Mouse (Mus musculus): ENCODE measurements at regions not wholly inside any gene's neighbourhood (a gene's known extent, or its start where the extent isn't known, plus 50 kb on each side); places are given as distances from the start of the nearest gene placed in this dataset.

GRCm38 (mm10) chr15:90021746-90022312 is 180.2 kb upstream of the Syt10 start:
- Histone ChIP-seq H3K27me3 (ENCODE audit: control insufficient read depth, insufficient read depth, low read depth, low read length) (no peaks in the 10 kb centered on the region), H3K9ac (ENCODE audit: low read depth, low read length) (no peak overlapping the region), H3K4me2 (ENCODE audit: low read length) (no peak overlapping the region), H3K4me3 (ENCODE audit: low read depth, low read length) (no peak overlapping the region), H3K27ac (ENCODE audit: low read length) (no peak overlapping the region), H3K36me3 (ENCODE audit: control insufficient read depth, insufficient read depth, low read length) (no peaks in the 10 kb centered on the region), H3K9me3 (replicated peaks; ENCODE audit: control insufficient read depth, low read length, poor library complexity, severe bottlenecking) (no peaks in the 10 kb centered on the region), H3K4me1 (ENCODE audit: control insufficient read depth, insufficient read depth, low read length) (no peaks in the 10 kb centered on the region)
- ATAC-seq, result no peak

- 53% methylated on average over 4 of the region's 4 CpGs for WGBS
- no peaks in the 10 kb centered on the region for H3K4me1 ChIP-seq (ENCODE audit: control insufficient read depth, insufficient read depth, low read length)
- H3K27ac ChIP-seq (ENCODE audit: low read length), result no peak overlapping the region
- ATAC-seq, result no peak
- H3K9ac ChIP-seq (ENCODE audit: low read depth, low read length), result no peak overlapping the region
- no peak overlapping the region for H3K4me3 ChIP-seq (ENCODE audit: low read depth, low read length)
- H3K9me3 ChIP-seq (replicated peaks; ENCODE audit: control insufficient read depth, low read length, poor library complexity, severe bottlenecking), result no peaks in the 10 kb centered on the region
- H3K27me3 ChIP-seq (ENCODE audit: control insufficient read depth, insufficient read depth, low read depth, low read length), result no peaks in the 10 kb centered on the region
- no peak overlapping the region for H3K4me2 ChIP-seq (ENCODE audit: low read length)
- no peaks in the 10 kb centered on the region for H3K36me3 ChIP-seq (ENCODE audit: control insufficient read depth, insufficient read depth, low read length)
Observed at GRCm38 (mm10) chr15:90023164-90023563, 181.5 kb upstream of the Syt10 start.

- Histone ChIP-seq H3K4me2 (ENCODE audit: low read length) (no peak overlapping the region), H3K27me3 (ENCODE audit: control insufficient read depth, insufficient read depth, low read depth, low read length) (no peaks in the 10 kb centered on the region), H3K36me3 (ENCODE audit: control insufficient read depth, insufficient read depth, low read length) (no peaks in the 10 kb centered on the region), H3K4me3 (ENCODE audit: low read depth, low read length) (no peak overlapping the region), H3K9ac (ENCODE audit: low read depth, low read length) (no peak overlapping the region), H3K9me3 (replicated peaks; ENCODE audit: control insufficient read depth, low read length, poor library complexity, severe bottlenecking) (no peaks in the 10 kb centered on the region), H3K4me1 (ENCODE audit: control insufficient read depth, insufficient read depth, low read length) (no peaks in the 10 kb centered on the region), H3K27ac (ENCODE audit: low read length) (no peak overlapping the region)
- WGBS, result 84% methylated on average over 2 of the region's 2 CpGs
- ATAC-seq, result no peak
Observed at GRCm38 (mm10) chr15:90034356-90034755, 189.8 kb upstream of the Alg10b start.

- Histone ChIP-seq H3K4me3 (ENCODE audit: low read depth, low read length) (no peak overlapping the region), H3K4me1 (ENCODE audit: control insufficient read depth, insufficient read depth, low read length) (no peaks in the 10 kb centered on the region), H3K27ac (ENCODE audit: low read length) (no peak overlapping the region), H3K27me3 (ENCODE audit: control insufficient read depth, insufficient read depth, low read depth, low read length) (no peaks in the 10 kb centered on the region), H3K36me3 (ENCODE audit: control insufficient read depth, insufficient read depth, low read length) (no peaks in the 10 kb centered on the region), H3K4me2 (ENCODE audit: low read length) (no peak overlapping the region), H3K9me3 (replicated peaks; ENCODE audit: control insufficient read depth, low read length, poor library complexity, severe bottlenecking) (no peaks in the 10 kb centered on the region), H3K9ac (ENCODE audit: low read depth, low read length) (no peak overlapping the region)
- no peak for ATAC-seq
- WGBS, result 87% methylated on average over 5 of the region's 5 CpGs
Observed at GRCm38 (mm10) chr15:90045683-90046082, 178.4 kb upstream of the Alg10b start.

GRCm38 (mm10) chr15:90062021-90062420 is 162.1 kb upstream of the Alg10b start:
- Histone ChIP-seq H3K9ac (ENCODE audit: low read depth, low read length) (no peak overlapping the region), H3K27ac (ENCODE audit: low read length) (no peak overlapping the region), H3K9me3 (replicated peaks; ENCODE audit: control insufficient read depth, low read length, poor library complexity, severe bottlenecking) (no peaks in the 10 kb centered on the region), H3K4me2 (ENCODE audit: low read length) (no peak overlapping the region), H3K4me3 (ENCODE audit: low read depth, low read length) (no peak overlapping the region), H3K36me3 (ENCODE audit: control insufficient read depth, insufficient read depth, low read length) (no peaks in the 10 kb centered on the region), H3K4me1 (ENCODE audit: control insufficient read depth, insufficient read depth, low read length) (no peaks in the 10 kb centered on the region), H3K27me3 (ENCODE audit: control insufficient read depth, insufficient read depth, low read depth, low read length) (no peaks in the 10 kb centered on the region)
- ATAC-seq, result no peak
- WGBS, result 85% methylated on average over 7 of the region's 7 CpGs

- Histone ChIP-seq H3K27ac (ENCODE audit: low read length) (no peak overlapping the region), H3K4me3 (ENCODE audit: low read depth, low read length) (no peak overlapping the region), H3K9ac (ENCODE audit: low read depth, low read length) (no peak overlapping the region), H3K9me3 (replicated peaks; ENCODE audit: control insufficient read depth, low read length, poor library complexity, severe bottlenecking) (no peaks in the 10 kb centered on the region), H3K27me3 (ENCODE audit: control insufficient read depth, insufficient read depth, low read depth, low read length) (no peaks in the 10 kb centered on the region), H3K4me1 (ENCODE audit: control insufficient read depth, insufficient read depth, low read length) (no peaks in the 10 kb centered on the region), H3K36me3 (ENCODE audit: control insufficient read depth, insufficient read depth, low read length) (no peaks in the 10 kb centered on the region), H3K4me2 (ENCODE audit: low read length) (no peak overlapping the region)
- 74% methylated on average over 3 of the region's 3 CpGs for WGBS
- no peak for ATAC-seq
Observed at GRCm38 (mm10) chr15:90065768-90066167, 158.3 kb upstream of the Alg10b start.

GRCm38 (mm10) chr15:90072078-90072477 is 152.0 kb upstream of the Alg10b start:
- WGBS, result 67% methylated on average over 6 of the region's 6 CpGs
- Histone ChIP-seq H3K36me3 (ENCODE audit: control insufficient read depth, insufficient read depth, low read length) (no peaks in the 10 kb centered on the region), H3K4me3 (ENCODE audit: low read depth, low read length) (no peak overlapping the region), H3K4me2 (ENCODE audit: low read length) (no peak overlapping the region), H3K4me1 (ENCODE audit: control insufficient read depth, insufficient read depth, low read length) (no peaks in the 10 kb centered on the region), H3K27ac (ENCODE audit: low read length) (no peak overlapping the region), H3K9ac (ENCODE audit: low read depth, low read length) (no peak overlapping the region), H3K9me3 (replicated peaks; ENCODE audit: control insufficient read depth, low read length, poor library complexity, severe bottlenecking) (no peaks in the 10 kb centered on the region), H3K27me3 (ENCODE audit: control insufficient read depth, insufficient read depth, low read depth, low read length) (no peaks in the 10 kb centered on the region)
- ATAC-seq, result 0 out of 2 replicates have a peak, but pooled peaks have one; percentile 48

GRCm38 (mm10) chr15:90082175-90082951 is 141.7 kb upstream of the Alg10b start:
- Histone ChIP-seq H3K27ac (ENCODE audit: low read length) (no peak overlapping the region), H3K9me3 (replicated peaks; ENCODE audit: control insufficient read depth, low read length, poor library complexity, severe bottlenecking) (no peaks in the 10 kb centered on the region), H3K9ac (ENCODE audit: low read depth, low read length) (no peak overlapping the region), H3K4me2 (ENCODE audit: low read length) (no peak overlapping the region), H3K36me3 (ENCODE audit: control insufficient read depth, insufficient read depth, low read length) (no peaks in the 10 kb centered on the region), H3K4me1 (ENCODE audit: control insufficient read depth, insufficient read depth, low read length) (0 out of 2 replicates have a peak, but pooled peaks cover 4% of the 10 kb centered on the region), H3K4me3 (ENCODE audit: low read depth, low read length) (no peak overlapping the region), H3K27me3 (ENCODE audit: control insufficient read depth, insufficient read depth, low read depth, low read length) (no peaks in the 10 kb centered on the region)
- no peak for ATAC-seq
- 77% methylated on average over 9 of the region's 9 CpGs for WGBS

- no peak overlapping the region for H3K4me2 ChIP-seq (ENCODE audit: low read length)
- H3K36me3 ChIP-seq (ENCODE audit: control insufficient read depth, insufficient read depth, low read length), result no peaks in the 10 kb centered on the region
- H3K9me3 ChIP-seq (replicated peaks; ENCODE audit: control insufficient read depth, low read length, poor library complexity, severe bottlenecking), result no peaks in the 10 kb centered on the region
- no peaks in the 10 kb centered on the region for H3K4me1 ChIP-seq (ENCODE audit: control insufficient read depth, insufficient read depth, low read length)
- no peak for ATAC-seq
- H3K27me3 ChIP-seq (ENCODE audit: control insufficient read depth, insufficient read depth, low read depth, low read length), result no peaks in the 10 kb centered on the region
- no peak overlapping the region for H3K4me3 ChIP-seq (ENCODE audit: low read depth, low read length)
- H3K27ac ChIP-seq (ENCODE audit: low read length), result no peak overlapping the region
- 88% methylated on average over 3 of the region's 3 CpGs for WGBS
- H3K9ac ChIP-seq (ENCODE audit: low read depth, low read length), result no peak overlapping the region
Observed at GRCm38 (mm10) chr15:90109445-90109988, 114.6 kb upstream of the Alg10b start.

Measured in midbrain, embryonic 16.5 days (tissue).